Mouse (Mus musculus) spleen, adult 2 months (tissue): ENCODE data around the gene Psap. TPM values are rescaled to one million over a fixed set of nuclear protein-coding genes. Genes with fewer than 3 reads are reported as not detected.

Source experiments
- DNase-seq, 2 experiments: peaks; one replicate each; pipeline versions ENCODE4 v3.0.0 to v3.0.0-alpha.2; 2012 to 2021; ENCODE audit warnings: low spot score in 2 of 2, low read depth in 1 of 2
- H3K27ac ChIP-seq: fragments of 200-500 bp; 2 replicates; pipeline ENCODE4 v1.5.1; 2012; ENCODE audit warnings: low read length, inconsistent platforms; ENCODE audit not compliant: insufficient read depth
- H3K27me3 ChIP-seq: fragments of 200-500 bp; 2 replicates; pipeline ENCODE4 v1.6.1; 2012; ENCODE audit warnings: mild to moderate bottlenecking, moderate library complexity, low read length, inconsistent platforms; ENCODE audit not compliant: control insufficient read depth, insufficient read depth
- H3K36me3 ChIP-seq: fragments of 200-500 bp; 2 replicates; pipeline ENCODE4 v1.6.1; 2012; ENCODE audit warnings: mild to moderate bottlenecking, low read length, inconsistent platforms; ENCODE audit not compliant: control insufficient read depth, insufficient read depth
- H3K4me1 ChIP-seq: fragments of 200-500 bp; 2 replicates; pipeline ENCODE4 v1.6.1; 2011; ENCODE audit warnings: inconsistent platforms; ENCODE audit not compliant: control insufficient read depth, insufficient read depth, insufficient read length
- H3K4me3 ChIP-seq: fragments of 200-500 bp; 2 replicates; pipeline ENCODE4 v1.5.1; 2011; ENCODE audit warnings: mild to moderate bottlenecking, inconsistent platforms; ENCODE audit not compliant: insufficient read depth, insufficient read length; ENCODE audit errors: extremely low read depth
- CTCF ChIP-seq: fragments of 200-500 bp; IDR thresholded peaks from 2 replicates; pipeline ENCODE4 v1.5.1; 2011; ENCODE audit warnings: mild to moderate bottlenecking, inconsistent platforms; ENCODE audit not compliant: insufficient read depth, insufficient read length, insufficient replicate concordance; ENCODE audit errors: extremely low read depth
- POLR2A ChIP-seq: fragments of 200-500 bp; IDR thresholded peaks from 2 replicates; pipeline ENCODE4 v1.6.1; 2011; ENCODE audit warnings: low read depth, low read length, inconsistent platforms
- WGBS: fragments of 180-500 bp; shearing (Covaris S2); methylation state at CpG from one replicate; pipeline ENCODE4 v1.1.7; 2018; 5-methylcytosine and 5-hydroxymethylcytosine counted together
- polyA plus RNA-seq: library from polyadenylated mRNA; depleted of rRNA; stranded (reverse); fragments of >200 nt; gene quantifications from 2 replicates; pipeline ENCODE4 v1.2.3, GENCODE M21; 2012

The Psap gene
- polyA plus RNA-seq, 1 experiment = 1,338 TPM

GRCm38 (mm10) chr10:60269141-60270064, 8.0 kb upstream of the Psap start:
- Histone ChIP-seq H3K27ac (peak overlapping the region; percentile 43), H3K36me3 (no peaks in the 10 kb centered on the region), H3K27me3 (no peaks in the 10 kb centered on the region), H3K4me3 (no peak overlapping the region), H3K4me1 (peaks cover 3% of the 10 kb centered on the region; the same call in 1 of the 2 replicates)
- WGBS = 70% methylated on average over 13 of the region's 13 CpGs
- DNase-seq = no peak
- TF ChIP-seq CTCF (no peak), POLR2A (no peak)

- no peak overlapping the region for H3K4me3 ChIP-seq
- no peak for TF ChIP-seq POLR2A
- TF ChIP-seq CTCF = no peak
- DNase-seq = no peak
- H3K36me3 ChIP-seq = no peaks in the 10 kb centered on the region
- no peaks in the 10 kb centered on the region for H3K27me3 ChIP-seq
- H3K4me1 ChIP-seq = peaks cover 3% of the 10 kb centered on the region; the same call in 1 of the 2 replicates
- H3K27ac ChIP-seq = no peak overlapping the region
- 91% methylated on average over 6 of the region's 6 CpGs for WGBS
These were observed 6.4 kb upstream of the Psap start for GRCm38 (mm10) chr10:60271015-60271414.

- H3K27me3 ChIP-seq = no peaks in the 10 kb centered on the region
- no peaks in the 10 kb centered on the region for H3K36me3 ChIP-seq
- TF ChIP-seq CTCF (no peak), POLR2A (no peak)
- 85% methylated on average over 6 of the region's 6 CpGs for WGBS
- DNase-seq = no peak
- no peak overlapping the region for H3K4me3 ChIP-seq
- H3K4me1 ChIP-seq = peaks cover 3% of the 10 kb centered on the region; the same call in 1 of the 2 replicates
- H3K27ac ChIP-seq = no peak overlapping the region
These were observed 5.2 kb upstream of the Psap start for GRCm38 (mm10) chr10:60272241-60272640.

GRCm38 (mm10) chr10:60273382-60273781, 4.0 kb upstream of the Psap start:
- Histone ChIP-seq H3K27ac (peak overlapping the region; percentile 25), H3K4me1 (peaks cover 3% of the 10 kb centered on the region; the same call in 1 of the 2 replicates), H3K4me3 (no peak overlapping the region), H3K36me3 (no peaks in the 10 kb centered on the region), H3K27me3 (no peaks in the 10 kb centered on the region)
- WGBS = 29% methylated on average over 6 of the region's 6 CpGs
- DNase-seq = no peak
- TF ChIP-seq POLR2A (no peak), CTCF (no peak)

- Histone ChIP-seq H3K4me3 (peak overlapping the region; percentile 99), H3K36me3 (0 out of 2 replicates have a peak, but pooled peaks cover 2% of the 10 kb centered on the region), H3K4me1 (peaks cover 37% of the 10 kb centered on the region; the same call in 1 of the 2 replicates), H3K27ac (peak overlapping the region; percentile 98), H3K27me3 (no peaks in the 10 kb centered on the region)
- WGBS = 4% methylated on average over 13 of the region's 13 CpGs
- DNase-seq = no peak
- TF ChIP-seq CTCF (no peak), POLR2A (no peak)
These were observed 576 bp downstream of the Psap start for GRCm38 (mm10) chr10:60278006-60278399.

GRCm38 (mm10) chr10:60278786-60279185, 1.4 kb downstream of the Psap start:
- H3K27me3 ChIP-seq = no peaks in the 10 kb centered on the region
- H3K27ac ChIP-seq = peak overlapping the region; percentile 83
- peak overlapping the region; percentile 99 for H3K4me3 ChIP-seq
- TF ChIP-seq CTCF = no peak
- no peak for TF ChIP-seq POLR2A
- DNase-seq = no peak
- 0 out of 2 replicates have a peak, but pooled peaks cover 2% of the 10 kb centered on the region for H3K36me3 ChIP-seq
- WGBS = 49% methylated on average over 3 of the region's 3 CpGs
- H3K4me1 ChIP-seq = peaks cover 40% of the 10 kb centered on the region; the same call in 1 of the 2 replicates
